Mouse (Mus musculus): ENCODE data around the gene Aifm2.

GRCm38 (mm10) chr10:61782799-61783611, 67.9 kb downstream of the Aifm2 start:
- TF ChIP-seq CTCF (conservative IDR thresholded peaks at IDR 0.05; ENCODE audit: insufficient read depth, insufficient read length, low read depth, low read length), result peak; percentile 63
- no peak for TF ChIP-seq POLR2A (IDR thresholded peaks at IDR 0.05; ENCODE audit: low read depth, low read length)
